Mouse (Mus musculus): ENCODE measurements around the gene Wwtr1.
A peak's percentile ranks its signal among the peaks of the same experiment; 100 is the strongest.

The Wwtr1 gene

DNA sequence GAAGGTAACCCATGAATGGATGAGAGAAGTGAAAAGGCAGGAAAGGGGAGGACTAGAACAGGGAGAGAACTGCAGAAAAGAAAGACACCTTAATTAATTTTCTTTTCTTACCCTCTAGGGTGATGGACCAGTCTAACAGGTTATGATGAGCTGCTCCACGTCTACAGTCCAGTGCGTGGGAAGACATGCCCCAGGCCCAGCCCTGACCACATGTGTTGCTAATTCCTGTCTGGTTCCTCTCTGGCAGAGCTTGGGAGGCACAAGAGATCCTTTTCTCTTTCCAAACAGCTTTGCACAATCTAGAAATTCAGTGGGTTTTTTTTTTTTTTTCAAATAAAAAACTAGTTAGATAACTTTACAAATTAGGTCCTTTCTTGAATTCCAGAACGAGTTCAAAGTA, 134.8 kb downstream of the Wwtr1 start:
- no peak for DNase-seq

GRCm38 (mm10) chr3:57435364-57435763, 140.3 kb downstream of the Wwtr1 start:
- DNase-seq, result no peak

DNA sequence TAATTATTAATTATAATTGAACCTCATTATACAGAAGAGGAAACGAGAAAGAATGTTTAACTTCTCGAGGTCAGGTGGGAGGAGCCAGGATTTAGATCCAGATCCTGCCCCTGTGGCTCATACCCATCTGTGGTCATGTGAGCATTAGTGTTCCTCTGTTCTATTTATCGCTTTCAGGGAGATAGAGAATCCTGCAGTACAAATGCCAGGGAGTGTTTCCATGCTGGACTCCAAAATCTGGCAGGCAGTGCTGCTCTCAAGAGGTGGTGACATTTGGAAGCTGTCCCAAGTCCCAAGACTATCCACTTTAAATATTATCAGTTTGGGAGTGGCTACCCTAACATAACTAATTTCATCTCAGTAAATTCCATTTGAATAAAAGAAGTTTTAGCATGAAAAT, 144.0 kb downstream of the Wwtr1 start:
- DNase-seq, result peak; percentile 21

DNA sequence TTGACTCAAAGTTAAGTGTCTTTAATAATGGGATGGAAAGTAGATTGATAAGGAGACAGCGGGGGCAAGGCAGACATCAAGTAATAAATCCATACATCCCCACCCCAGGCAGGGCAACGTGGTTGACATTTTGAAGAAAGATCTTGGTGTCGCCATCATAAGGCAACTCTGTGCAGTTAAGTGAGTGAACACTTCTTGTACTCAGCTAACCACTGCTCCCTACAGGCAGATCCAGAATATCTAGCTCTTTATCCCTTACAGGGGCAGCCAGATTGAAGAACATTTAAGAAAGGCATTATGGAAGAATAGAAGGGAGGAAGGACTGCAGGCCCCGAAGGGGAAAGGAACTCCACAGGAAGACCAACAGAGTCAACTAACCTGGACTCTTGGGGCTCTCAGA, 146.2 kb downstream of the Wwtr1 start:
- DNase-seq, result peak; percentile 71

DNA sequence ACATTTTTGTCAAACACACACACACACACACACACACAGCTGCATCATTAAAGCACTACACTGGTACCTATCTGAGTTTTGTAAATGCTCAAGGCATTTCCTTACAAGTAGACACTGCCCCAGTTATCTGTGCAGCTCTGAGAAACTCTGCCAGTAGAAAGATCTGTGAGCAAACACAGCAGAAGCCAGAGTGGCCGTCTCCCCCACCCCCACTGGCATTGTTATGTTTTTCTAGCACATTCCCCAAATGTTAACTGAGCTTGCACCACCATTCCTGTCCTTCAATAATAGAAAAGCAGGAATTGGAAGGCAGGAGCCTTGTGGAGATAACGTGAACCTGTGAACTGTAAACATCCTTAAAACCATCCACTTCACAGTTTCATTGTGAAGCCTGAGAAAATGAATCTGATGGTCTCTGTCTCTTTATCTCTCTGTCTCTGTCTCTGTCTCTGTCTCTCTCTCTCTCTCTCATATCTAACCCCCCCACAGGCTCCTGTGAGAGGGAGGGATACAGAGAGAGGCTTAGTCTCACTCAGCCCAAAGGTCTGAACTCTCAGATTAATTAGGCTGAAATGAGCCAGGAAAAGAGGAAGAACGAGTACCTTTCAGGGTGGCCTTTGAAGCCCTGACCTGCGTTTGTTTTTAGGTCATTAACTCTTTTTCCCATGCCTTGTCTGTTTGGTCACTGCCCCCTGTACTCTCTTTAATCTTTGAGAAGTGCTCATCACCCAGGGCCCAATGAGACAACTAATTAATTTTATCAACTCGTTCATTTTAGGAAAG, 146.8 kb downstream of the Wwtr1 start:
- peak; percentile 25 for DNase-seq

DNA sequence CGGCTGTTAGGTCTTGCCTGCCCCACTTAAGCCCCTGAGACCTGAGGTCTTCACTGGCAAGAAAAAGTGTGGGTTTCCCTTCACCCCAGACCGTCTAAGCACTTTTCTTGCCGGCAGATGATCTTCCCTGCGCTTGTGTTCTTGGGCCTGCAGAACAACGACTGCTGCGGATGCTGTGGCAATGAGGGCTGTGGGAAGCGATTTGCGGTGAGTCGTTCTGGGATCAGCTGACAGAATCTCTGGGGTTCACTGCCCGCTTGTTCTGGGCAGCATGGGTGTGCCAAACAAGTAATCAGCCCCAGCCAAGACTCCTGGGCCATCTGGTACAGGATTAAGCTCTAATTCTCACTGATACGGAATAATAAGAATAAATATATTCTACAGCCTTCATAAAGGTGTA, 149.4 kb downstream of the Wwtr1 start:
- DNase-seq, result no peak

GRCm38 (mm10) chr3:57425089-57425730, 150.5 kb downstream of the Wwtr1 start, which contains the start of gene Tm4sf4:
Gene Tm4sf4, plus strand, starts transcription at chr3:57425314.
- no peak for DNase-seq

DNA sequence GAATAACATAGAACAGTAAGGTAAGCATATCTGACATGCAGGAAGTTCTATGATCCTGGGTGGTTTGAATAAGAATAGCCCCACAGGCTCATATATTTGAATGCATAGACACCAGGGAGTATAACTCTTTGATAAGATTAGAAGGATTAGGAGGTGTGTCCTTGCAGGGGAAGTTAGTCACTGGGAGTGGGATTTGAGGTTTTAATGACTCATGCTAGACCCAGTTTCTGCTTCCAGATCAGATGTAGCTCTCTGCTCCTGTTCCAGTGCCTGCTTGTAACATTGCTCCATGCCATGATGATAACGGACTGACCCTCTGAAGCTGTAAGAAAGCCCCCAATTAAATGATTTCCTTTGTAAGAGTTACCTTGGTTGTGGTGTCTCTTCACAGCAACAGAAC, 155.1 kb downstream of the Wwtr1 start:
- DNase-seq, result no peak

- DNase-seq, result no peak
Observed at GRCm38 (mm10) chr3:57420233-57420632, 155.5 kb downstream of the Wwtr1 start.

DNA sequence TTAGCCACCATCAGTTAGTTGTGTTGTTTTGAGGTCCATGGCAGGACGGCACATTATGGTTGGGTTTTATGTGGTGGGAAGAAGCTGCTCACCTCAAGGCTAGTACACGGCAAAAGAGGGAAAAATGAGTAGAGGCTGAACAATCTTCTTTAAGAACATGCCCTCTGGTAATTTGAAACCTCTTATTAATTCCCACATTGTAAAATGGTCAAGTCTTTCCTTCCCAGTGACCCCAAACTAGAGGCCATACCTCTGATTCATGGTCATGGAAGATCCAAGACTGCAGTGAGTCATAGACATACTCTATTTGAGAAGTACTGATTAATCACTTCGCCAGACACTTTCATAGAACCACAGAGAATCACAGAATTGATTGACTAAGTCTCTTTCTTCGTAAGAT, 164.2 kb downstream of the Wwtr1 start:
- no peak for DNase-seq

All from lung, postnatal 36 days (tissue).